Mouse (Mus musculus): ENCODE measurements around the gene Trex2.
"Not testable (repeated sequence)": the region's sequence is repeated elsewhere in the genome, so short reads cannot be mapped to it uniquely, and the experiment has no call there.

The Trex2 gene

DNA sequence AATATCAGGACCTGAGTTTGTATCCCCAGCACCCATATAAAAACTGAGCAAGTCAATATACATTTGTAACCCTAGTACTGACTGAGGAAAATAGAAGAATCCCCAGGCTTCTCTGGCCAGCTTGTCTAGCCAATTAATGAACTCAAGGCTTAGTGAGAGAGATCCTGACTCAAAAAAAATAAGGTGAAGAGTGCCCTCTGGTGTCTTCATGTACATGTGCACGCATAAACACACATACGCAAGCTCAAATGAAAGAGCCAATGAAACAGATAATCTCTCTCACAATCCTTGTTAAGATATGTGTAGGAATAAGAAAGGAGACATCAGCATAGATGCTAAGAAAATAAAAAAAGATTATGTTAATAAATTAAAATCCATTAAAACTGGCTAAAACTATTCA lies 5.1 kb downstream of the Trex2 start:
- DNase-seq (ENCODE audit: low spot score): no peak

DNA sequence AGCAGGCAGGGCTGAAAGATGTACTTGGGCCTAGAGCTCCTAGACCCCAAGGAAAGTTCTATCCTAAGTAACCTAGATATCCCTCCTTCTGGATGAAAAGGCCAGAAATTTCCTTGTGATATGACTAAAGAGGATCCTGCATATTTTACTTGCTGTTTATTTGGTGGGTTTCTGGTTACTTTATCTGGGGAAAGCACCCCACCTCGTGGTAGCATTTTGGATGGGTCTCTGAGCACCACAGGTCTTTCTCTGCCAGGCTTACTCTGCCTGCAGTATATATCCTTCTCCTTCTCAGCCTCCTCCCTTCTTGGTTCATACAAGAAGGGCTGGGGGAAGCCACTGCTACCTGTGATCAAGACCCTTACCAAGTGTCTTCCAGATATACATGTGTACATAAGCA lies 22.4 kb downstream of the Trex2 start:
- no peak for DNase-seq (ENCODE audit: low spot score)

DNA sequence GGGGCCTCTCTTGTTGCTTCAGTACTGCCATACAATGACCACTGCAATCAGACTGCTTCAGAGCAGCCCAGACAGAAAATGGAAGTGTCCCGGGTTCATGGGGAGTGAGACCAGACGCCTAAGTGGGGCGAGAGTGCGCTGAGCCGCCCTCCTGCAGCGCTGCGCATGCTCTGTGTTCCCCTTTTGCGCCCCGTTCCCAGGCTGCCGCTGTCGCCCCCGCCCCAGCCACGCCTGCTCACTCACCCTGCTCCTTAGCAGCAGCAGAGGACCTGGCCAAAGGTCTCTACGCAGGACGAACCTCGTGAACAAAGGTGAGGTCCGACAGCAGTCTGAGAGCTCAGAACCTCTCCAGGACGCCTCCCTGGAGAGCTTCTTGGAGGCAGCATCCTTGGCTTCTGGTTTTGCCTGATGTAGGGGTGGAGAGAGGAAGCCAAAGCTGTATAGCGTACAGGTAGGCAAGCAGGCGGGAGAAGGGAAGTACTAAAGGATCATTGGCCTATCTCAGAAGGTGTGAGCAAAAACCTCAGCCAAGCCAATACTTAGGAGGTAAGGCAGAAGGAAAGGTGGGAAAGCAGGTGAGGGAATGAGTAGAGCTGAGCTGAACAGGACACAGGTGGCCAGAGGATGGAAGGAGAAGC lies 24.1 kb downstream of the Trex2 start, which contains the start of gene Zfp92:
TSS of gene Zfp92 (plus strand) at position 217 of the 638 bp plus-strand sequence.
- no peak for DNase-seq (ENCODE audit: low spot score)

DNA sequence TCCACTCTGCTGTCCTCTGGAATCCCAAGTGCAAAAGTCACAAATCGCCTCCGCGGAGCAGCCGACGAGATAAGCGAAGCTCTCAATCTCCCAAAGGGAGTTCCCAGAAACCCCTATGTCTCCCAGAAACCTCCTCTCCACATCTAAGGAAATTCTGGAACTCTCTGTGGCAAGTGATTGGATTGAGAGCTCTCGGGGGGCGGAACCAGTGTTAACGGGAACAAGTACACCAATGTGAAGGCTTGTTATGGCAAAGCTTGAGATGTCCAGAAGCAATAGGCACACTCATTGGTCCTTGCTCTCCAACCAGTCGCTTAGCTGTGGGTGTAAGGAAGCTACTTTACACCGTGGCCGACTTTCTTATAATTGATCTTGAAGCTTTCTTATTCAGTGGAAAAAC lies 33.5 kb downstream of the Trex2 start:
- no peak for DNase-seq (ENCODE audit: low spot score)

DNA sequence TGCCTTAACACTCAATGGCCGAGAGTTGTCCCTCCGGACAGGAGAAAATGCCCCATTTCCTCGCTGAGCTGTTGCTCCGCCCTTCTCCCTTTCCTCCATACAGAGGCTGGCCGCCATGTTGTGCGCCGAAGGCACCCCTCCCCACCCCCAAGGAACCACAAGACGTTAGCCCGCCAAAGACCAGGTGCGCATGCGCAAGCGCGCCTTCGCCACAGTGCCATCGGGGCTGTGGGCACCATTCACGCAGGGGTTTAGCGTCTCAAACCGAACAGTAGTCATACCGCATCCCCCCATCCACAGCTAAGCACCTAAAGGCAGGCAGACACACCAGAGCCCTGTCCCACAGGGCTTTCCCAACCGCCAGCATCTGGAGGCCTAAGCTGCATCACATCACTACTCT lies 34.2 kb downstream of the Trex2 start:
- DNase-seq (ENCODE audit: low spot score): no peak

DNA sequence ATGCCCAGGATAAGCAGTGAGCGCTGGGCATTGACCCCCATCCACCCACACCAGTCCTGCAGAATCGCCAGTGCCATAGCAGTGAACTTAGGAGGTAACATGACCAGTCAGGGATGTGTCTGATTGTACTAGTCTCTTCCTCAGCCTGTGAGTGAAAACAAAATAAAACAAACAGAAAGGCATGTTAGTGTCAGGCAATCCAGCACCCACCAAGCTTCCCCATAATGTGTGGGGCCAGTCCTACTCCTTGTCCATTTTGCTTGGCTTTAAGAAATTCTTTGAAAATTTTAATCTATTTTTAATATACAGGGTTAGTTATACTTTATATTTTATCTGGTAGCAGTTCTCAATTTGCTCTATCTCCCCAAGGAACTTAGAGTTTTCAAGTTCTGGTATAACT lies 36.5 kb downstream of the Trex2 start, which contains the start of gene Gm18336:
TSS of gene Gm18336 (minus strand) at position 101 of the 400 bp plus-strand sequence.
- DNase-seq (ENCODE audit: low spot score): not testable (repeated sequence)

DNA sequence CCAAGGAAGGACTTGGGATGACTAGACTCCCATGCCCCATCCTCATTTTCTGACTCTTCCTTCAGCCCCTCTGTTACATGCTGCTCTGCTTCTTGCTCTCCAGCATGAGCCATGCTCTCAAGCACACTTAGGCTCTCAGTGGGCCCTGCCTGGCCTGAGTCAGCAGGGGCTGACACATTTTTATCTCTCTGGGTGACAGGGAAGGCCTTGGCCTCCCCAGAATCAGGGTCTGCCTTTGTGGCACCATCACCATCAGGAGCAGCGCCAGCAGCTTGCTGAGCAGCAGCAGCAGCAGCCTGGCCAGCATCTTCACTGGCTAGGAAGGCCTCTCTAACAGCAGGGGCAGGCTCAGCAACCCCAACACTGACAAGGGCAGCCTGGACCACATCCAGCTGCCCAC lies 38.7 kb downstream of the Trex2 start:
- no peak for DNase-seq (ENCODE audit: low spot score)

DNA sequence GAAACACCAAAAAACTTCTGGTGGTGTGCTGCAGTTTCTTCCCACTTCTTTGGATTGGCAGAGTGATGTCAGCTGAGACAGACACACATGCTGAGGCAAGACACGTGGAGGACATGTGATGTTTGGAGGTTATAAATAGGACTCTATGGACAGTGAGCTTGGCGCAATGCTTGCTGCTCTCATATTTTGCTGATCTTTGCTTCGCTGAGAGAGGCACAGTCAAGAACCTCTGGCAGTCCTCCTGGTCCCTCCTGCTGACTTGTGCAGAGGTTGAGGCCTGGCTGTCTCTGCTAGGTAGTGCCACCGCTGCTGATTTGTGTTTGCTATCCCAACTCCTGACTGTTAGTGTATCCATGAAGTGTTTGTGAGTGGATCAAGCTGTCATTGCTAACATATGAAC lies 43.7 kb downstream of the Trex2 start:
- DNase-seq (ENCODE audit: low spot score): no peak

DNA sequence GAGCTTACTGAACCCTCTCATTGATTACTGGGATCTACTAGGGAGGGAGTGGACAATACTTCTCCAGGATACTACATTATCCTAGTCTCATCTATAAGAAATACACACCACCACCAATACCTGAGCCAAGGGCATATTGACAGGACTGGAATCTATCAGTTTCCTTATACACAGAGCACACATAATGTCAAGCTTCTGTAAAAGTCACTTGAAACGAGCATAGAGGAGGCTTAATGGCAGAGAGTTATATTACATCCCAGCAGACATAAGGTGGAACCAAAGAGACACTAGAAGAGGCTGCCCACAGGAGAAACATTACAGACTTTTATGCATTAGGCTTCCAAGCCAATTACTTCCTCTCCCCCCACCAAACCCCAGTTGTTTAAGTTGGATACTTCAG lies 50.2 kb downstream of the Trex2 start:
- DNase-seq (ENCODE audit: low spot score): no peak

DNA sequence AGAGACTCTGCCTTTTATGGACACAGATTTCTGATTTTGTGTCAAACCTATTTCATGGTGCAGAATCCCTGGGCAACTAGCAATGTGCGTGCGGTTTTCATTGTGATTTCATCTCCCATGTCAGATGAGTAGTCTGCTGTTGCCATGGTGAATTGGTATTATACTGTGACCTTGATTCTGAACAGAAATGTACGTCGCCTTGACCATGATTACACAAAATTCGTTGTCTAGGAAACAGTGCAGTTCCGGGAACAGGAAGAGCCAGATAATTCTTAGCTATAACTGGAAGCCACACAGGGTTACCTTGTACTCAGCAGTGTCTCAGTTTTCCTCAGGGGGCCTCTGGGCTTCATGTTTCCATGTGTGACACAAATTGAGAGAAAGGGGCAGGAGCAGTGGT lies 50.7 kb downstream of the Trex2 start:
- no peak for DNase-seq (ENCODE audit: low spot score)
